Mouse (Mus musculus) retina, adult 2 months (tissue): ENCODE results near the gene Fastkd3.
"Not testable (repeated sequence)": the region's sequence is repeated elsewhere in the genome, so short reads cannot be mapped to it uniquely, and the experiment has no call there.

Experiments used
- DNase-seq: peaks from one replicate; pipeline ENCODE4 v3.0.0-alpha.2; 2012; ENCODE audit warnings: low read depth, low spot score

The Fastkd3 gene

DNA sequence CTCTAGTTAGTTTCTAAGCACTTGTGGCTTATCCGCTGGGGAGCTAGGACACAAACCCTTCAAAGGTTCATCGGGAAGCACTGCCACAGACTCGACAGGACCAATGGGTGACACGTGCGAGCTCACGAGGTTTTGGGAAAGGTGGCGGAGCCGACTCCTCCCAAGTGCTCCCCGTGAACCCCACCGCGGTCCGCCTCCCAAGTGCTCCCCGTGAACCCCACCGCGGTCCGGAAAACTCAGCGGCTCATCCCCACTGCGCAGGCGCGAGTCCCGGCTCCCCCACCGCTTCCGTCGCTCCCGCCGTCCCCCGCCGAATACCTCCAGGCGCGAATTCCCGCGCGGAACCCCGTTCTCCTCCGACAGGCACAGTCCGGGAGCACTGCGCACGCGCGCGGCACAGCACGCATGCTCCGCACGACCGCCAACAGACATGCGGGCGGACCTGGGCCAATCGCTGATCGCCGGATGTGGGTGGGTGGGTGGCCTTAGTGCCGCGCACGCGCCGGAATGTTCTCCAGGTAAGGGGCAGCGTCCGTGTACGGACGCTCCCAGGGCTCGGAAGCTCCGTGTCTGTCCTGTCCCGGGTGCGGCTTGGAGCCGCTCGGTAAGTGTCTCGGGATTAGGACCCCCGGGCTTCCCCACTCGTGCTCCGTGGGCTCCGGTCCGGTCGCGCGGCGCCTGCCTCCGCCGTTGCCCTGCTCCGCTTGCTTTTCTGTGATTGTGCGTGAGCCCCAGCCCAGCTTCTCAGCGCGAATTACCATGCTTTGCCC, at the start of gene Fastkd3, which contains the start of gene Mtrr:
Gene Fastkd3, plus strand, starts transcription at position 488 of the 770 bp plus-strand sequence.
Gene Mtrr, minus strand, starts transcription at position 403 of the 770 bp plus-strand sequence.
- peak; percentile 88 for DNase-seq

DNA sequence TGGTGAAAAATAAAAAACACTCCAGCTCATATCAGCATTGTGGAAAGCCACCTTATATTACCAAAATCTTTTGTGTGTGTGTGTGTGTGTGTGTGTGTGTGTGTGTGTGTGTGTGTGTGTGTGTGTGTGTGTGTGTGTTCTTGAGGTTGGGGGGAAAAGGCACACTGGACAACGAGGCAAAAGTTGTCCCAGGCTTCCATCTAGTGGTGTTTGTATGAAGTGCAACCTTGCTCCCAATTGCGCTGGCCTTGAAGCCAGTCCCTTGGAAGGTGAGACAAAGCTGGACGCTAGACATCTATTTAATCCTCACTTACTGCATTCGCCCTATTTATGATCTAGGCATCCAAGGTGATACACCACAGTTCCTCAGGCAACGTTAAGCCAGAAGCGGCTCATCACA, 28.6 kb upstream of the Fastkd3 start:
- DNase-seq, result not testable (repeated sequence)

DNA sequence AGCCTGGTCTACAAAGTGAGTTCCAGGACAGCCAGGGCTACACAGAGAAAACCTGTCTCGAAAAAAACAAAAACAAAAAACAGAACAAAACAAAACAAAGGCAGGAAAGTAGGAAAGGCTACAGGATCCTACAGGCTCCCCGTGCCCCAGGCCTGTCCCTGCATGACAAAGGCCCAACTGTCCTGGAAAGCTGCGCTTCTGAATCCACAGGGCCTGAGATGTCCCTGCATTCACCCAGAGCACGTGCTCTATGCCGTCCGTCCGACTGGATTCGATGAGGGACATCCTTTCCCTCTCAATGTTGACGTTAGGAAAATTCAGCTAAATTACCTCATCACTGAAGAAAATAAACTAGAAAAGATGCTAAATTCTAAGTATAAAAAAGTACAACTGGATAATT, 13.9 kb upstream of the Fastkd3 start:
- DNase-seq, result no peak

DNA sequence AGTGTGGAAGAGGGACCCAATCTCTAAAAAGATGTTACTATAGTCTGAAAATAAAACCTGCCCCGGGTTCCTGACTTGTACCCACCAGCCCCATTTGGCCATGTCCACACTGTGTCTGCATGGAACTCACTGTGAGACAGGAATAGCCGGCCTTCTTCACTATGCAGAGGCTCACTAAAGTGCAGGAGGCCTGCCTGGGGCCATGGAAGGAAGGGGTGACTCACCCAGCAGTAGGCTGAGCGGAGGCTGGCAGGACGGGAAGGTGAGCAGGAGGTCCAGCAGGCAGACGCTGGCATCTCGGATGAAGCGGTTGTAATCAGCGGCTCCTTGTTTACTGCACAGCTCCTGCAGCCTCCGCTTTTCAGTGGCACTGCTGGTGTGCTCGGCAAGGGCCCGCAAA, 13.5 kb upstream of the Fastkd3 start:
- no peak for DNase-seq

DNA sequence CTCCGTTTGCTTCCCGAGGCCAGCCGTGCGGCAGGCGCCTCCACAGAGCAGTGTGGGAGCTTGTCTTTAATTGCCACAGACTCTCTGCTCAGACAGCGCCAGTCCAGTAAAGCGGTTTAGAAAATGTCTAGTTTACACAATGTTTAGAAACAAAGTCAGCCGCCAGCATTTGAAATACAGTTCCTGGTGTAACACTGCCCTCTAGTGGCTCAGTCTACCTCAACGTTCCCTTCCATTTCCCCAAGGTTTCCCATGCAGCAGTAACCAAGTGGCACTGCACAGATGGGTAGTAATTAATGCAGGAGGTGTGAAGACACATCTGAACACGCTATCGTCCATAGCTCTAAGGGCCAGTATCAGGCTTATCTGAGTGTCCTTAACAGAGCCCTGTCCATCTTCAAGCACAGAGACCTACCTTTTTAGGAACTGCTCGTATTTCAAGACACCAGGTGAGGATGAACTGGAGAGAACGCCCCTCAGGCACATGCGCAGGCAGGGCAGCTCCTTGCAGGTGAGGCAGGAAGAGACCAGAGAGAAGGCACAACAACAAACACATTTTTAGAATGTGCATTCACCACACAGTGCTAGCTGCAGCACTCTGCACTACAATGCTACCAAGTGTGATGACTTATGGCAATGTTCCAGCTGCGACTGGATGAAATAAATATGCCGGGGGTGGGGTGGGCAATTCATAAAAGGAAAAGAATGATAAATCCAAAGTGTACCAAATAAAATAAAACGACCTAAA, 12.3 kb upstream of the Fastkd3 start:
- no peak for DNase-seq

DNA sequence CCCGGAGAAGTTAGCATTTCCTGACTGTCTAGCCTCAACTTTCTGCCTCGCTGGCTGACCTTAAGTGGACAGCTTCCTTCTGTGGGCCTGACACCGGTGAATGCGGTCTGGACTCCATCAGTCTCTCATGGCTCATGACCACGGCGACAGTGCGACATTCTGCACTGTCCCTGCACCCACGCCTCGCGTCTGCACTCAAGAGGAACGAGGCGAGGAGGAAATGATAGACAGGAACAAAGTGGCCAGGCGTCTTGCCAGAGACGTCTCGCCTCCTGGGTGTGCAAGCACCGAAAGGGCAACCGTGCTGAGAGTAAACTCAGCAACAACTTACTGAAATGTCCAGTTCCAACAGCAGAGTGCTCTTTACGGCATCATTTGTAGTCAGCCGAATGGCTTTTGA, 9.8 kb upstream of the Fastkd3 start:
- DNase-seq, result no peak

DNA sequence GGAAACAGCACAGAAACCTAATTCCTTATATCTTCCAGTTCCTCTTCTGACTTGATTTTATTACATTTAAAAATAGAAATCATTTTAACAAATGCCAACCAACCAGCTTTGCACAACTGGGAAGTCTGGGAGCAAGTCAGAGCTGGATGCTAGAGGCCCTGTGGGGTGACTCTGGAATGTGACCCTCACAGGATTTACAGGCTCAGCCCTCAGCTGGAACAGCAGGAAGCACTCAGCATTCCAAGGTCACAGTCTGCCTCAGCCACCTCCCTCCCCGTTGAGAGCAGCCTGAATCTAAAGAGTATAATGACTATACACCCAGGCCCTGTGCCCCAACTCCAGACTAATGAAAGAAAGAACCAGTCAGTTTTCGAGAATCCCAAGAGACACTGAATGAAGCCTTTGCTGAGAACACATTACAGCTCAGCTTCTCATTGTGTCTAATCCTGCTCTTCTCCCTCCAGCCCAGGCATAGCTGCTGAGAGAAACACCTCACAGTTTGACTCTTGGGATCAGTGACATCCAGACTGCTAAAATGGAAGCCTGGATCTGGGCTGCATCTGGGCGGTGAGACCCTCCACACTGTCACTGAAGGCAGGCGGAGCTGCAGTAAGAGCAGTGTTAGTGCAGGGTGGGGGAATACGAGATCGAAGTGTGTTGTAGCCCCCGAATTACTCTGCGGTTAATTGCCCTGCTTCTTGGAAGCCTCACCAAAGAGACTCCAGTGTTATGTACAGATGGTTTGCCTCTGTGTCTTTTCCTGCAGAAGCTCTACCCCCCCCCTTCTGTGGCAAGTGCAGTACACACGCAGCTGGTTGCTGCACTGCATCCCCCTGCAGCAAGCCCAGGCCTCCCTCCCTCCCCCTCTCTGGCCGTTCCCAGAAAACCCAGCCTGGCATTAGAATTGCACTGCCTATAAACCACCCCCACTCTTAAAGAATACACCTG, 8.8 kb upstream of the Fastkd3 start:
- DNase-seq, result no peak

DNA sequence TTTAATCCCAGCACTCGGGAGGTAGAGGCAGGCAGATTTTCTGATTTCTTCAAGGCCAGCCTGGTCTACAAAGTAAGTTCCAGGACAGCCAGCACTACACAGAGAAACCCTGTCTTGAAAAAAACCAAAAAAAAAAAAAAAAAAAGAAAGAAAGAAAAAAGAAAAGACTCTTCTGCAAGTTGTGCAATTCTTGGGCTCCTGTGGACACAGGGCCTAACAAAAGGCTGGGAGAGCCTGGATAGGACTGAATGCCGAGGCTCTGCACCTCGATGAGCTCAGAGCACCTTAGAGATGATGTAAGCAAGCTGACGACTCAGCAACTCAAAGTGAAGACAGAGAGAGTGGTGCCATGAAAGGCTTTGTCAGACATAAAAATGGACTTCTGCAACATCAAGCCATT, 7.6 kb upstream of the Fastkd3 start:
- no peak for DNase-seq

DNA sequence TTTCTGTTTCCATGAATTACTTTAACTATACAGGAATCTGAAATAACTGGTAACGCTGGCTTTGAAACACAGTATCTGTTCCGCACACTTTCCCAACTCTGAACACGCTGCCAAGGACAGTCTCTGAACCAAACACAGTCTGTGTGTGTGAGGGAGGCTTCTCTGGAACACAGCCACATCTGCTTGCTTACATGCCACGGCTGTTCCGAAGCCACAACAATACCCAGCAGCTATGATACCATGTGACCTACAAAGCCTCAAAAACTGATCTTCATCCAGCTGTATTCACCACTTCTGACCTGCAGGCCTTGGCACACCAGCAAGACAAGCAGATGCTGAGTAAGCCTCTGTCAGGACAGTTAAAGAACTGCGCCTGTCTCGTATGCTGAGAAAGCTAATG, 4.1 kb upstream of the Fastkd3 start:
- DNase-seq, result no peak

DNA sequence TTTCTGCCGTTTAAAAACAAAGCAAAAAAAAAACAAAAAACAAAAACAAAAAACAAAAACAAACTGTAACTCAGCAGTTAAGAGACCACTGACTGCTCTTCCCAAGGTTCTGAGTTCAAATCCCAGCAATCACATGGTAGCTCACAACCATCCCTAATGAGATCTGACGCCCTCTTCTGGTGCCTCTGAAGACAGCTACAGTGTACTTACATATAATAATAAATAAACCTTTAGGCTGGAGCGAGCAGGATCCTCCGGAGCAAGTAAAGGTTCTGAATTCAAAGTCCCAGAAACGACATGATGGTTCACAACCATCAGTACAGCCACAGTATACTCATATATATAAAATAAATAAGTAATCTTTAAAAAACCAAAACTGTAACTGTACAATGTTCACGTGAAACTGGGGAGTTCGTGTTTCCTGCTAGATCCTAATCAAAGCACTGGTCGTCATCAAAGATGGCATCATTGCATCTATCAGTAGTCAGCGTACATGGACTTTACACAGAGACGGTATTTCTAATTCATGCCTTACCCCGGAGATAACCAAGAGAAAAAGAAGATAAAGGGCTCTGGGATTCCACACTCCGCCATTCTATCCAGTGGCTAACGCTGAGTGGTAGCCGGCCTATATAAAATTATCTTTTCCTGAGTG, 821 bp upstream of the Fastkd3 start:
- no peak for DNase-seq

DNA sequence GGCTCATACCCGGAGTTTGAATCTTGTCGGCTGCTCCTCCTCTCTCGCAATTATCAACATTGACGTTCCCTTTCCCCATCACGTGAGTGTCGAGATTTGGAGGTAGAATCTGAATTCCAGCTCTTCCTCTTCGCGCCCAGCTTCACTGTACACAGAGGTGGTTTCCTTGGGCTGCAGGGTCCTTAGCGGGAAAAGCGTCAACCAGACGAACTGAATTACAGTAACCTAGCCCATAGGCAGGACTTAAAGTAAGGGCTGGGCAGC, 415 bp downstream of the Fastkd3 start:
- DNase-seq, result no peak

DNA sequence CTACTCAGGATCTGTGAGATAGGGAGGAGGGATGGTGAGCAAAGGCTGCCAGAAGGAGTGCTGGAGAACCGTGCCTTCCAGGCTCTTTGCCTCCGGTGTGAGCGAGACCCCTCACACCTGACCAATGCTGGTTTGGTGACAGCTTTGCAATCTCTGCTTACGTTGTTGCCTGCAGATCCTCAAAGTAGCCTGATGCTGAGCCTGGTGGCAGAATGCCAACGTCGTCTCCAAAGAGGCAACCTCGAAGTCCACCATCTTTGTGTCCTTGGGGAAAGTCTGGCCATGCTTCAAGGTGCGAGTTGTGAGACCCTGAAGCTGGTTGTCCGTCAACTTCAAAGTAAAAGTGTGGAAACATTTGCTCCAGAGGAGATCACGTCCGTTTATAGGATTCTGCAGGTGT, 1.9 kb downstream of the Fastkd3 start:
- no peak for DNase-seq

DNA sequence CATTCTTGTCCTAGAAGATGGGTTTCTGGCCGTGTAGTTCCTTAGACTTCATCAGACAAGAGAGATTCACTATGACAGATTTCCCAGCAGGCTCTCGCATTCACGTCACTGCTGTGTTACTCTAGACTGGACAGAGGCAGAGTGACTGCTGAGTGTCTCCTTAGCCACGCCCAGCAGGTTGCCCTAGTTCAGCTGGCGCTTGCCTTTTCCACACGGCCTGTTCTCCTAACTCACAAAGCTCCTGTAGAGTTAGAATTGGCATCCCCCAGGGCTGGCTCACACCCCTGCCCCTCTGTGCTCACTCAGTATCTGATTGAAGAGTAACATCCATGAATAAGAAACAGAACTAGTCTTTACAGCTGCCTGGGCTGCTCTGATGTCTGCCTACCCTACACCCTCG, 3.4 kb downstream of the Fastkd3 start:
- DNase-seq, result no peak

DNA sequence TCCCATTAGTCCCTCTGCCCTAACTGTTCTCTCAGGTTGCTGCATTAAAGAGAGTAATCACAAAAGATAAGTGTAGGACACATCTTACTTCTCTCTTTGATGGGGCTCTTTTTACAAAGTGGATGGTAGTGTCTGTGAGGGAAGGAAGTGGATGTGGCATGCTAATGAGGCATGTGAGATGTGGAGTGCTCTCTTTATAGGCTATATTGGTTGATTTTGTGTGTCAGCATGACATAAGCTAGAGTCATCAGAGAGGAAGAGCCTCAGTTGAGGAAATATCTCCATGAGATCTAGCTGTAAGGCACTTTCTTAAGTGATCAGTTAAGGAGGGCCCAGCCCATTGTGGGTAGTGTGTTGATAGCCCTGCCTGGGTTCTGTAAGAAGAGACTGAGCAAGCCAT, 6.3 kb downstream of the Fastkd3 start:
- no peak for DNase-seq

DNA sequence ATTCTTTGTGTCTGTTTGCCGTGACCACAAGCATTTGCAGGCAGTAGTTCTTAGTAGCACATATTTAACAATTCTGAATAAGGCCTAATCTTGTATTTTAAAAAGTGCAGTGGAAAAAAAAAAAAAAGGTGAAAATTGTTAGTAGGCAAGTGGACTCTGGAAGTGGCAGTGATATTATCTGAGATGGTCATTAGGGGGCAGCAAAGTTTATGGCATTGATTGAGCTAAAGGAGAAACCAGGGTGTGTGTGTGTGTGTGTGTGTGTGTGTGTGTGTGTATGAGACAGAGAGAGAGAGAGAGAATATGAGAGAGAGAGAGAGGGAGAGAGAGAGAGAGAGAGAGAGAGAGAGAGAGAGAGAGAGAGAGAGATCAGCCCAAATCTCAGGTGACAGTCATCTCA, 11.8 kb downstream of the Fastkd3 start:
- DNase-seq, result peak; percentile 25

DNA sequence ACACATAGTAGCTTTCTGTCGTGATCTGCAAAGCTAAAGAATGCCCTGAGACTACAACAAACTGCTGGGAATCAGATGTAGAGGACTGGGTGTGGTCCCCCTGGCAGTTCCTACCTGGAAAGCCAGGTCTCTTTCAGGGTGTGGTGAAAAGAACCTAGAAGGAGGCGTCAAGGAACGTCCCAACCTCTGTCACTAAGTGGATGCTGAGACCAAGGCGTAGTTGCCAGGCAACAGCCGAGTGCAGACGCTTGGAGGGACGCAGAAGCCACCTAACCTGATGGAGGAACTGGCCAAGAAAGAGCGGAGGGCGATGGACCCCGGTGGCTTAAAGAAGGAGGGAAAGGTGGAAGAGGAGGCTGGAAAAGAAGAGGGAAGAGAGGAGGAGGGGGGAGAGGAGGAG, 15.2 kb downstream of the Fastkd3 start, which contains the start of gene 1700001L19Rik:
Gene 1700001L19Rik, plus strand, starts transcription at position 223 of the 400 bp plus-strand sequence.
- no peak for DNase-seq

DNA sequence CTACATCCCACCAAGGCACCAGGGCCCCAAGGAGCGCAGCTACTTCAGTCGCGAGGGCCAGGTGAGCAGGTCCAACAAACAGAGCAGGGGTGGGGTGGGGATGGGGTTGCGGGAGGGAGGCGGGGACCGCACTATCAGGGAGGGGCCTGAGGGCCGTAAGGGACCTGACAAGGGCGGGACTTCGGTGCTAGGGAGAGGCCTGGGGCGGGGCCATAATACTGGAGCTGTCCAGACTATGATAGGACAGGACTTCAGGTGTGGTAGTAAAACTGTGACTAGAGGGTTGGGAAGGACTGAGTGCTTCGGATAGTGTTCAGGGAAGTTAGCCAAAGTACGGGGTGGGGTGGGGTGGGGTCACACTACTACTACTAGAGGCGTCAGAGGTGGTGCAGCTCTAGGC, 15.6 kb downstream of the Fastkd3 start:
- DNase-seq, result no peak

DNA sequence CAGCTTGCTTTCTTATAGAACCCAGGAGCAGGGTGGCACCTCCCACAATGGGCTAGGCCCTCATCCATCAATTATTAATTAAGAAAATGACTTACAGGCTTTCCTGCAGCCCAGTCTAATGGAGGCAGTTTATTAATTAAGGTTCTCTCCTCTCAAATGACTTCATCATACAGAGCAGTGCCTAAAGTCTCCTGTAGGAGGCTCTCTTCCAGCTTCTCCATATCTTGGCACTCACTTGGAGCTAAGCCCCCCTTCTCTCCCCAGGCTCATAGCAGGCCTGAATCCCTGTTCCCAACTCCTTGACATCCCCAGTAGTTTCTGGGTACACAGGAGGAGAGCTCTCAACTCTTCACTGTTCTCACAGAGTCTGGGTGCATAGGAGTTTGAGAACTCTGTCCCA, 16.9 kb downstream of the Fastkd3 start:
- no peak for DNase-seq

DNA sequence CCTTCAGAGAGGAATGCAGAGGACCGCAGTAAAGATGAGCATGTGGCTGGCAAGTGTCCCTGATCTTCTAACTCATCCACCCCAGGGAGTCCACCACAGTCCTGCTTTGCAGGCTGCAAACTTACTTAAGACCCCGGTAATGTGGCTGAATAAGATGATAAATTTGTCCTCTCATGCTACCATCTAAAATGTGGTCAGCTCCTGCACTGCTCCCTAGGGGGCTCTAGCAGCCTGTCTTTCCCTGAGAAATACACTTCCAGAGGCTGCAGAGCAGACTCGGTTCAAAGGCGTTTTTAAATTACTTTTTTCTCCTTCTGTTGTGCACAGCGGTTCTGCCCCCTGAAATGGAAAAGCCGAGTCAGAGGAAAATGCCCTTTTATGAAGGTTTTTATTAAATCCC, 19.1 kb downstream of the Fastkd3 start:
- no peak for DNase-seq

DNA sequence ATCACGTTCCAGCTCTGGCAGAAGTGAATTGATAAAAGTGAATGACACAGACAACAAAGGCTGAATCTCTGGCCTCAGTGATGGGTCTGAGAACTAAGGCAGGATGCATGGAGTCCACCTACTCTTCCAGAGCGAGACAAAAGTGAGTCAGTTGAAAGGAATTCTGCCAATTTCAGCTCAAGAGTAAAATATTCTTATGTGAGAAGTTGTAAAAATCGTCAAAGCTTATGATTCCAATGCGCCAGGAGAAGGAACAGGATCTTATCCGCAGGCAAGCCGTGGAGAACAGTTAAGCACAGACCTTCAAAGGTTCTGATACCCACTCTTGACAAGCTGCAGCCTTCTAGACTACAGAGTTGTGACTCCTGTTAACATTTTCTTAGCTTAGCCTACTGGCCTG, 21.1 kb downstream of the Fastkd3 start:
- no peak for DNase-seq

DNA sequence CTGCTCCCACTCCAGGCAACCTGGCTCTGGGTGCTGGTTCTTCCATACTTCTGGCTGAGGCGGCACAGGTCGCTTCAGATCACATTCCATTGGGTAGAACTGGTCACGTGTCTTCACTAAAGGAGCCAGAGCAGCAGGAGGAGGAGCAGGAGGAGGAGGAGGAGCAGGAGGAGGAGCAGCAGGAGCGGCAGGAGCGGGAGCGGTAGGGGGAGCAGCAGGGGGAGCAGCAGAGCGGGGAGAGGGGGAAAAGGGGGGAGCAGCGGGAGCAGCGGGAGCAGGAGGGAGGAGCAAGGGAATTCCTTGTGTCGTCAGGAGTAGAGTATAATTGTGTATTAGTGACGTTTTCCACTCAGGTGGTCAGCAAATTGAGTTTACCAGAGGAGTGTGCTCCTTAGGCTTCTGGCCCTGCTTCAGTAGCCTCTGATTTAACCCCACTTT, 23.7 kb downstream of the Fastkd3 start:
- DNase-seq, result no peak
